Mouse (Mus musculus) hindbrain, embryonic 10.5 days (tissue): ENCODE results near the gene Syt5. TPM values are rescaled to one million over a fixed set of nuclear protein-coding genes. Genes with fewer than 3 reads are reported as not detected.

Experiments used
- polyA plus RNA-seq: library from polyadenylated mRNA; unstranded; fragments of >200 nt; fragmentation: Nextera tagmentation; extraction: Ambion mirVana; gene quantifications from 2 replicates; pipeline ENCODE4 v1.2.1, GENCODE M21; 2016

The Syt5 gene
- polyA plus RNA-seq, 1 experiment from 2014 or later = 15.2 TPM

Other genes starting within 250 kb of the Syt5 start
- gene Ncr1, start 209.8 kb downstream of the Syt5 start, polyA plus RNA-seq = not detected in 2 replicates
- gene Gp6, start 149.8 kb downstream of the Syt5 start, polyA plus RNA-seq = 0.10 and 0.50 TPM in 2 replicates
- 30.6 and 34.1 TPM in 2 replicates for gene Rdh13, start 101.9 kb downstream of the Syt5 start, polyA plus RNA-seq
- gene Eps8l1, start 86.9 kb downstream of the Syt5 start, polyA plus RNA-seq = 2.8 and 5.4 TPM in 2 replicates
- 40.8 and 45.8 TPM in 2 replicates for gene Ppp1r12c, start 45.9 kb downstream of the Syt5 start, polyA plus RNA-seq
- 5.7 and 6.2 TPM in 2 replicates for gene Tnnt1, start 31.2 kb downstream of the Syt5 start, polyA plus RNA-seq
- 2.5 and 3.5 TPM in 2 replicates for gene Tnni3, start 23.3 kb downstream of the Syt5 start, polyA plus RNA-seq
- 2.5 and 2.9 TPM in 2 replicates for gene Dnaaf3, start 15.1 kb downstream of the Syt5 start, polyA plus RNA-seq
- not detected in 2 replicates for gene Ptprh, start 56.5 kb upstream of the Syt5 start, polyA plus RNA-seq
- gene Tmem86b, start 83.9 kb upstream of the Syt5 start, polyA plus RNA-seq = 2.1 and 2.2 TPM in 2 replicates
- gene Ppp6r1, start 111.5 kb upstream of the Syt5 start, polyA plus RNA-seq = 9.4 and 11.5 TPM in 2 replicates
- gene Hspbp1, start 137.5 kb upstream of the Syt5 start, polyA plus RNA-seq = 131 and 139 TPM in 2 replicates
- 1.7 and 2.8 TPM in 2 replicates for gene Brsk1, start 143.1 kb upstream of the Syt5 start, polyA plus RNA-seq
- 0.14 and 0.17 TPM in 2 replicates for gene Tmem150b, start 177.7 kb upstream of the Syt5 start, polyA plus RNA-seq
- gene Kmt5c, start 192.6 kb upstream of the Syt5 start, polyA plus RNA-seq = 94.8 and 106 TPM in 2 replicates
- gene Cox6b2, start 205.6 kb upstream of the Syt5 start, polyA plus RNA-seq = 40.8 and 46.1 TPM in 2 replicates
- not detected in 2 replicates for gene Fam71e2, start 223.8 kb upstream of the Syt5 start, polyA plus RNA-seq
- gene Il11, start 235.3 kb upstream of the Syt5 start, polyA plus RNA-seq = 0.44 and 0.96 TPM in 2 replicates
- 0.30 TPM in 1 of 2 replicates, not detected in the other for gene Tmem190, start 235.4 kb upstream of the Syt5 start, polyA plus RNA-seq
- 2.6 and 4.3 TPM in 2 replicates for gene Tmem238, start 242.1 kb upstream of the Syt5 start, polyA plus RNA-seq
- gene Rpl28, start 245.3 kb upstream of the Syt5 start, polyA plus RNA-seq = 378 and 382 TPM in 2 replicates